Mouse (Mus musculus) spleen, adult 2 months (tissue): ENCODE data around the gene Ywhaq. TPM values are rescaled to one million over a fixed set of nuclear protein-coding genes. Genes with fewer than 3 reads are reported as not detected.
"Not testable (repeated sequence)": the region's sequence is repeated elsewhere in the genome, so short reads cannot be mapped to it uniquely, and the experiment has no call there.

Source experiments
- DNase-seq, 2 experiments: peaks; one replicate each; pipeline versions ENCODE4 v3.0.0 to v3.0.0-alpha.2; 2012 to 2021; ENCODE audit warnings: low spot score in 2 of 2, low read depth in 1 of 2
- H3K27ac ChIP-seq: fragments of 200-500 bp; 2 replicates; pipeline ENCODE4 v1.5.1; 2012; ENCODE audit warnings: low read length, inconsistent platforms; ENCODE audit not compliant: insufficient read depth
- H3K27me3 ChIP-seq: fragments of 200-500 bp; 2 replicates; pipeline ENCODE4 v1.6.1; 2012; ENCODE audit warnings: mild to moderate bottlenecking, moderate library complexity, low read length, inconsistent platforms; ENCODE audit not compliant: control insufficient read depth, insufficient read depth
- H3K36me3 ChIP-seq: fragments of 200-500 bp; 2 replicates; pipeline ENCODE4 v1.6.1; 2012; ENCODE audit warnings: mild to moderate bottlenecking, low read length, inconsistent platforms; ENCODE audit not compliant: control insufficient read depth, insufficient read depth
- H3K4me1 ChIP-seq: fragments of 200-500 bp; 2 replicates; pipeline ENCODE4 v1.6.1; 2011; ENCODE audit warnings: inconsistent platforms; ENCODE audit not compliant: control insufficient read depth, insufficient read depth, insufficient read length
- H3K4me3 ChIP-seq: fragments of 200-500 bp; 2 replicates; pipeline ENCODE4 v1.5.1; 2011; ENCODE audit warnings: mild to moderate bottlenecking, inconsistent platforms; ENCODE audit not compliant: insufficient read depth, insufficient read length; ENCODE audit errors: extremely low read depth
- CTCF ChIP-seq: fragments of 200-500 bp; IDR thresholded peaks from 2 replicates; pipeline ENCODE4 v1.5.1; 2011; ENCODE audit warnings: mild to moderate bottlenecking, inconsistent platforms; ENCODE audit not compliant: insufficient read depth, insufficient read length, insufficient replicate concordance; ENCODE audit errors: extremely low read depth
- POLR2A ChIP-seq: fragments of 200-500 bp; IDR thresholded peaks from 2 replicates; pipeline ENCODE4 v1.6.1; 2011; ENCODE audit warnings: low read depth, low read length, inconsistent platforms
- WGBS: fragments of 180-500 bp; shearing (Covaris S2); methylation state at CpG from one replicate; pipeline ENCODE4 v1.1.7; 2018; 5-methylcytosine and 5-hydroxymethylcytosine counted together
- polyA plus RNA-seq: library from polyadenylated mRNA; depleted of rRNA; stranded (reverse); fragments of >200 nt; gene quantifications from 2 replicates; pipeline ENCODE4 v1.2.3, GENCODE M21; 2012

Ywhaq gene
- polyA plus RNA-seq, 1 experiment: 38.6 TPM

DNA sequence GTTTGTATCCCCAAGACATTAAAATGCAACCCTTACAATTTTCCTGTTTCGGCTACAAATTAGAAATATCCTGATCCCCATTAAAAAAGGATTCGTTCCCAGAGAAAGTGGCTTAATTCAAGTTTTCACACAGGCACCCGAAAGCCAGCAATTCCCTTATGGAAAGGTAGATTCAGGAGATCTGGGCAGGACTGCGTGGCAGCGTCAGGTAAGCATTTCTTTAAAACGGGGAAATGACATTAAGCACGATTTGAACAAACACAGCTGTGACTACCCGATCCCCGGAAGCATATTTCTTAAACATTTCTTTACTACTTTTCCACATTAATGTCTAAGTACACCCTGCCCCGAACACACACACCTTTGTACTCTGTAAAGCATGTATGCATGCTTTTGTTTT lies 646 bp upstream of the Ywhaq start:
- H3K4me3 ChIP-seq: peak overlapping the region; percentile 68
- H3K27ac ChIP-seq: peak overlapping the region; percentile 73
- WGBS: 4% methylated on average over 10 of the region's 10 CpGs
- H3K36me3 ChIP-seq: peaks cover 3% of the 10 kb centered on the region
- H3K27me3 ChIP-seq: no peaks in the 10 kb centered on the region
- TF ChIP-seq POLR2A: no peak
- no peak for TF ChIP-seq CTCF
- DNase-seq: no peak
- H3K4me1 ChIP-seq: peaks cover 2% of the 10 kb centered on the region; the same call in 1 of the 2 replicates

DNA sequence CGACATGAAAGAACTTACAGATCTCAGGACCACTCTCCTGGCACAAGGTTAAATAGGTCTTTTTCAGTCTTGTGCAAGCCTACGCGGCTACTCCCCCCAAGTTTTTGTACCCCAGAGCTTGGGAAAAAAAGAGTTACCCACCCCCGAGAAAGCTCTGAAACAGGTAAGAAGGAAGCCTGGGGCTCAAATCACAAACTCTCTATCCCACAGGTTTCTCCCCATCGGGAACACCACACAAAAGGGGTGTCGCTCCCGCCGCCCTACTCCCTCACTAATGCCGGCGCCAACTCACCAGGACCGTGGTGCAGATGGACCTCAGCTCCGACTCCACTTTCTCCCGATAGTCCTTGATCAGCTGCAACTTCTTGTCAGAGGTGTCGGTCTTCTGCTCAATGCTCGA lies 931 bp downstream of the Ywhaq start:
- Histone ChIP-seq H3K4me3 (peak overlapping the region; percentile 51), H3K36me3 (peaks cover 8% of the 10 kb centered on the region), H3K4me1 (peaks cover 2% of the 10 kb centered on the region; the same call in 1 of the 2 replicates), H3K27me3 (no peaks in the 10 kb centered on the region), H3K27ac (no peak overlapping the region)
- 4% methylated on average over 15 of the region's 15 CpGs for WGBS
- DNase-seq: no peak
- no peak for TF ChIP-seq POLR2A
- TF ChIP-seq CTCF: no peak

DNA sequence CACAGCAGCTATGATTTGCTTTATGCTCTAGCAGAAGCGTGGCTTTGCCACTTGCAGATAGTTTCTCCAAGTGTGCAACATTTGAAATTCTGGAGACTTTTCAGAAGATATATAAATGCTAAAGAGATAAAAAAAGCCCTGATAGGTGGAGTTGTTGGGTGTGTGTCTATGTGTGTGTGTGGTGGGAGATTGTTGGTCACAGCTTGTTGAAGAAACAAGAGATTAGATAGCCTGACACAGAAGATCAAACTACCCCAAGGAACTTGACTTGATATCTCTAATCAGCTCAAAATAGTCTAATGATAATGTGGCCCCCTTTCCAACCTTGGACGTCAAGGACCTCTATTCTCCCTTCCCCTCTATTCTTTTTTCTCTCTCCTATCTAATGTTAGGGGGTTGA lies 6.8 kb downstream of the Ywhaq start:
- Histone ChIP-seq H3K27me3 (no peaks in the 10 kb centered on the region), H3K27ac (no peak overlapping the region), H3K36me3 (peaks cover 13% of the 10 kb centered on the region), H3K4me1 (0 out of 2 replicates have a peak, but pooled peaks cover 2% of the 10 kb centered on the region), H3K4me3 (no peak overlapping the region)
- WGBS: 84% methylated on average over 2 of the region's 2 CpGs
- no peak for DNase-seq
- TF ChIP-seq CTCF: no peak
- no peak for TF ChIP-seq POLR2A

DNA sequence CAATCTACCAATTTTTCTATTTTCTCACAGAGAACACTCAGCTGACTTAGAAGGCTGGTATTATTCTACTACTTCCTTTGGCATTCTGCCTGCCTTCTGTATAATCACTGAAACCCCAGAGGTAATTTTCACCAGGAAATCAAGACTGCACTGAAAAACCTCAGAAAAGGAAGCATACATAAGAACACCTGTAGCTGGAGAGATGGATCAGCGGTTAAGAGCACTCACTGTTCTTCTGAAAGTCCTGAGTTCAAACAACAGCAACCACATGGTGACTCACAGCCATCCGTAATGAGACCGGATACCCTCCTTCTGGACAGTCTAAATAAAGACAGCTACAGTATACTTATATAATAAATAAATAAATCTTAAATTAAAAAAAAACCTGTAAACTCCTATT lies 7.8 kb downstream of the Ywhaq start:
- WGBS: 62% methylated on average over 3 of the region's 3 CpGs
- TF ChIP-seq POLR2A: no peak
- TF ChIP-seq CTCF: no peak
- Histone ChIP-seq H3K4me3 (no peak overlapping the region), H3K4me1 (no peaks in the 10 kb centered on the region), H3K27me3 (no peaks in the 10 kb centered on the region), H3K36me3 (peaks cover 13% of the 10 kb centered on the region), H3K27ac (no peak overlapping the region)
- DNase-seq: no peak

DNA sequence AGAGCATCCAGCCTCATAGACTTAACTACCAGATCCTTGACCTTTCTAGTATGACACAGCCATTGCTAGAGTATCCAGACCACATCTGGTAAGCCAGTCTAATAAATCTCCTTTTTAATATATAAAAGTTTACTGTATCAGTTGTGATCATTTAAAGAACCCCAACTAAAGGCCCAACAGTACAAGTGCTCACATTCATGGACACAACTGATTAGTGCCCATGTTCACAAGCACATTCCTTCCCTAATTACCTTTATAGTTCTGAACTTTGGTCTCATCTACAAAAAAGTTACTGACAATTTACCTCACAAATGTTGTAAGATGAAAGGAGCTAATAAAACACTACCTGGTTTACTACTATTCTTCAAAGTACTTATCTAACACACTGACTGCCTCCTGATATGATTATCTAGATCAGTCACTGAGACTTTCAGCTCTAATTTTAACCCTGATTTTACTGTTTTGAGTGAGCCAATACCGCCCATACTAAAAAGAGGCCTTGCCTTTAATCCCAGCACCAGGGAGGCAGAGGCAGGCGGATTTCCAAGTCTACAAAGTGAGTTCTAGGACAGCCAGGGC lies 8.6 kb downstream of the Ywhaq start:
- Histone ChIP-seq H3K27me3 (no peaks in the 10 kb centered on the region), H3K4me3 (no peak overlapping the region), H3K4me1 (no peaks in the 10 kb centered on the region), H3K27ac (no peak overlapping the region), H3K36me3 (peaks cover 13% of the 10 kb centered on the region)
- 99% methylated on average over 2 of the region's 2 CpGs for WGBS
- no peak for TF ChIP-seq POLR2A
- TF ChIP-seq CTCF: no peak
- no peak for DNase-seq

DNA sequence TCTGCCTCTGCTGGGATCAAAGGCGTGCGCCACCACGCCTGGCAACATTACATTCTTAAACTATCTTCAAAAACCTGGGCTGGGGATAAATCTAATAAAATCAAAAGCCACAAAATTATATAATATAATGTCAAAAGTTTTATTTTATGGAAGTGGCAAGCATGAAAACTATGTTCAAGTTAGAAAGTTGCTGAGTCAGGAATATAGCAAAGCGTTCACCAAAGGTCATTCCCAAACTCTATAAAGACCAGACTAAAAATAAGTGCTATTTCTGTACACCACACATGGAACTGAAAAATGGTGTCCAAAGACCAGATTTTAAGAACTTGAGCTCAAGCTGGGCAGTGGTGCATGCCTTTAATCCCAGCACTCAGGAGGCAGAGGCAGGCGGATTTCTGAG lies 14.7 kb downstream of the Ywhaq start:
- H3K27me3 ChIP-seq: no peaks in the 10 kb centered on the region
- WGBS: 97% methylated on average over 5 of the region's 5 CpGs
- TF ChIP-seq POLR2A (no peak), CTCF (no peak)
- H3K4me3 ChIP-seq: no peak overlapping the region
- no peak overlapping the region for H3K27ac ChIP-seq
- H3K4me1 ChIP-seq: no peaks in the 10 kb centered on the region
- DNase-seq: no peak
- peaks cover 3% of the 10 kb centered on the region for H3K36me3 ChIP-seq

DNA sequence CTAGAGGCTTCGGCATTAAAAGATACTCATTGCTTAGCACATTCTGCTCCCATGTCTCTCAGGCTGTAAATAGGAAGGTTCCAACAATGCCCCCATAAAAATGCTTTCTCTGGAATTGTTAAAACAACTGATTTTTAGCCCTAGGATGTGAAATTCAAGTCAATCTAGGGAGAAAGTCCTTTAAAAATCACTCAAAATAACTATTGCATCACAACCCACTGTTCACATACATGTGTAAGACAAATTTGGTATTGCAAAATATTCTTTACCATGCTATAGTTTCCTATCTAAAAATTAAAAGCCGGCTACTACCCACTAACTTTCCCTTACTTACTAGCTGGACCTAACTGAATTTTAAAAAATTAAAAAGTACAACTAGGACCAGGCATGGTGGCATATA lies 31.2 kb downstream of the Ywhaq start:
- Histone ChIP-seq H3K36me3 (peaks cover 12% of the 10 kb centered on the region; the same call in 1 of the 2 replicates), H3K27ac (no peak overlapping the region)
- WGBS: 92% methylated on average over 2 of the region's 2 CpGs

DNA sequence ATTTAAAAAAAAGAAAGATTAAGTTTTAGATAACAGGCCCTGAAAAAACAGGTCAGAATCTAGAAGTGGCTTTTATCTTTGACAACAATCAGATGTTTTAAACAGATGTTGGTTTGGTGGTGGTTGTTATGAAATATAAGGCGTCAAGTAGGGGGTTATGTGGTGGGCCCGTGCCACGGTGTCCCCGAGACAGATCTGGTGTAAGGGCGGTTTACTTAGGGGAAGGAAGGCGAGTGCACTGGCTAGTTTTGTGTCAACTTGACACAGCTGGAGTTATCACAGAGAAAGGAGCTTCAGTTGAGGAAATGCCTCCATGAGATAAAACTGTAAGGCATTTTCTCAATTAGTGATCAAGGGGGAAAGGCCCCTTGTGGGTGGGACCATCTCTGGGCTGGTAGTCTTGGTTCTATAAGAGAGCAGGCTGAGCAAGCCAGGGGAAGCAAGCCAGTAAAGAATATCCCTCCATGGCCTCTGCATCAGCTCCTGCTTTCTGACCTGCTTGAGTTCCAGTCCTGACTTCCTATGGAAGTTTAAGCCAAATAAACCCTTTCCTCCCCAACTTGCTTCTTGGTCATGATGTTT lies 38.6 kb downstream of the Ywhaq start:
- not testable (repeated sequence) for H3K4me1 ChIP-seq, DNase-seq, H3K4me3 ChIP-seq, H3K27me3 ChIP-seq, H3K36me3 ChIP-seq, H3K27ac ChIP-seq
- WGBS: 31% methylated on average over 6 of the region's 6 CpGs

More for the DNA sequence above, 31.2 kb downstream of the Ywhaq start:
- no peak for DNase-seq
- H3K4me3 ChIP-seq: no peak overlapping the region
- TF ChIP-seq POLR2A: no peak
- no peak for TF ChIP-seq CTCF
- H3K27me3 ChIP-seq: no peaks in the 10 kb centered on the region
- no peaks in the 10 kb centered on the region for H3K4me1 ChIP-seq
